Mouse (Mus musculus): Measurements from ENCODE around the gene Zfp322a. TPM values are rescaled to one million over a fixed set of nuclear protein-coding genes. Genes with fewer than 3 reads are reported as not detected.
A peak's percentile ranks its signal among the peaks of the same experiment; 100 is the strongest.

Gene Zfp322a
- polyA plus RNA-seq, 1 experiment from 2014 or later: 43.4 TPM

DNA sequence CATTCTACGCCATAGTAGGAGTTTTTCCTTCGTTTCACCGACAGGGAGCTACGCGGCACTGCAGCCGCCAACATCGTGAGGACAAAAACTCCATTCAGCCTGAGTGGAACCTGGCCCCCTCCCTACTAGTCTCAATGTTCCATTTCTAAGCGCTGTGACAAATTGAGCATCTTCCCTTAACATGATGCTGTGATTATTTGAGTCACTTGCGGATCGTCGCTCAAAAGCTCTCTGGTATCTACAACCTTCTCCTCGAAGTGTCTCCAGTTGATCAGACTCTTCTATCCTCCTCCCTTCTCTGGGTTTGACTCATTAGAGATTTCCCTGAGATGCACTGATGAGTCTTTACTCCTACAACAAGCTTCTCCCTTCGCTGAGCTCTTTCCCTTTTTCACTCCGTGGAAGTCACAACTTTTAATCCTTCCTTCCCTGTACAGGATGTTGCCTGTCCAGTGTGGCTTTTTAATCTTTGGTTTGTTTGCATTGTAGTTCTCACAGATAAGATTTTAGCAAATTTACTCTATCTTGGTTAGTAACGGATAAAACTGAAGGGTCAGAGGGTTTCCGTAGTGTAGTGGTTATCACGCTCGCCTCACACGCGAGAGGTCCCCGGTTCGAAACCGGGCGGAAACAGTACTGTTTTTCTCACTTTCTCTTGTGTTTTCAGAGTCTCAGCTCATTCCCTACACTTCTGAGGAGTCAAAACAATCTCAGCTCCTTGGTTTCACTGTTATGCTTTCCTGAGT, 61.8 kb downstream of the Zfp322a start:
- peaks cover 15% of the 10 kb centered on the region for H3K27me3 ChIP-seq (ENCODE audit: control insufficient read depth, insufficient read depth, low read length)
- H3K27ac ChIP-seq (ENCODE audit: low read depth, low read length): no peak overlapping the region
- 0 out of 2 replicates have a peak, but pooled peaks cover 2% of the 10 kb centered on the region for H3K4me1 ChIP-seq (ENCODE audit: control insufficient read depth, insufficient read depth, low read length)
- H3K36me3 ChIP-seq (ENCODE audit: control insufficient read depth, insufficient read depth, low read length): no peaks in the 10 kb centered on the region
- peak overlapping the region; percentile 42 for H3K4me3 ChIP-seq (ENCODE audit: low read depth, low read length)
- H3K9ac ChIP-seq (ENCODE audit: low read depth, low read length): peak overlapping the region; percentile 58; the same call in 1 of the 2 replicates
- under 1% methylated on average over 24 of the region's 24 CpGs for WGBS (ENCODE audit: insufficient replicate concordance)
- H3K9me3 ChIP-seq (replicated peaks; ENCODE audit: control insufficient read depth, low read length): no peaks in the 10 kb centered on the region
- peak overlapping the region; percentile 89 for H3K4me2 ChIP-seq
- 0 out of 2 replicates have a peak, but pooled peaks have one; percentile 27 for ATAC-seq (replicated peaks; ENCODE audit: insufficient number of reproducible peaks, low FRiP score, low TSS enrichment)

DNA sequence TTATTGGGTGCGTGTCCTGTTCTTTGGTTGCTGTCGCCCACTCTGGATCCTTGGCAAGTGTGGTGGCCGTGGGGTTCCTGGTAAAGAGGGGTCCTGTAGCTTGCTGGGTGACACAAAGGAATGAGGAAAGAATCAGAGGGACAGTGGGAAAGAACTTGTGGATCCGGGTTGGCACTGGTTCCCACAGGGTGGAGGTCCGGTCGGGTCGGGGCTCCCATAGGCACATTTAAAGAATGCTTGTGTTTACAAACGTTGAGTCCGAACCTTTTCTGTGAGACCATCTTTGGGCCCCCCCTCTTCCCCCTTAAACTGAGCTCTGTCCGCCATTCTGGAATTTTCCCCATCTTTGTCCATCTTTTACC, 62.3 kb downstream of the Zfp322a start:
- no peaks in the 10 kb centered on the region for H3K9me3 ChIP-seq (replicated peaks; ENCODE audit: control insufficient read depth, low read length)
- WGBS (ENCODE audit: insufficient replicate concordance): 11% methylated on average over 10 of the region's 10 CpGs

More for the DNA sequence above, 62.3 kb downstream of the Zfp322a start:
- 0 out of 2 replicates have a peak, but pooled peaks cover 2% of the 10 kb centered on the region for H3K4me1 ChIP-seq (ENCODE audit: control insufficient read depth, insufficient read depth, low read length)
- no peaks in the 10 kb centered on the region for H3K36me3 ChIP-seq (ENCODE audit: control insufficient read depth, insufficient read depth, low read length)
- H3K9ac ChIP-seq (ENCODE audit: low read depth, low read length): no peak overlapping the region
- peaks cover 15% of the 10 kb centered on the region for H3K27me3 ChIP-seq (ENCODE audit: control insufficient read depth, insufficient read depth, low read length)
- no peak overlapping the region for H3K27ac ChIP-seq (ENCODE audit: low read depth, low read length)
- peak overlapping the region; percentile 42 for H3K4me3 ChIP-seq (ENCODE audit: low read depth, low read length)
- peak overlapping the region; percentile 89 for H3K4me2 ChIP-seq
- no peak for ATAC-seq (replicated peaks; ENCODE audit: insufficient number of reproducible peaks, low FRiP score, low TSS enrichment)

Other genes with a start within 250 kb of the Zfp322a start
- gene Vmn1r218, start 236.1 kb downstream of the Zfp322a start, polyA plus RNA-seq (2014; fragmentation: Nextera tagmentation; extraction: Ambion mirVana): not detected in 2 replicates
- gene Vmn1r219, start 209.9 kb downstream of the Zfp322a start, polyA plus RNA-seq (2014; fragmentation: Nextera tagmentation; extraction: Ambion mirVana): not detected in 2 replicates
- gene Vmn1r220, start 181.2 kb downstream of the Zfp322a start, polyA plus RNA-seq (2014; fragmentation: Nextera tagmentation; extraction: Ambion mirVana): not detected in 2 replicates
- gene Vmn1r221, start 155.1 kb downstream of the Zfp322a start, polyA plus RNA-seq (2014; fragmentation: Nextera tagmentation; extraction: Ambion mirVana): not detected in 2 replicates
- not detected in 2 replicates for gene Vmn1r222, start 133.3 kb downstream of the Zfp322a start, polyA plus RNA-seq (2014; fragmentation: Nextera tagmentation; extraction: Ambion mirVana)
- gene Vmn1r223, start 122.1 kb downstream of the Zfp322a start, polyA plus RNA-seq (2014; fragmentation: Nextera tagmentation; extraction: Ambion mirVana): not detected in 2 replicates
- gene Abt1, start 54.7 kb upstream of the Zfp322a start, polyA plus RNA-seq (2014; fragmentation: Nextera tagmentation; extraction: Ambion mirVana): 8.9 and 9.8 TPM in 2 replicates
- gene Btn1a1, start 96.7 kb upstream of the Zfp322a start, polyA plus RNA-seq (2014; fragmentation: Nextera tagmentation; extraction: Ambion mirVana): 0.97 and 1.7 TPM in 2 replicates
- 0.59 and 0.80 TPM in 2 replicates for gene Btn2a2, start 119.6 kb upstream of the Zfp322a start, polyA plus RNA-seq (2014; fragmentation: Nextera tagmentation; extraction: Ambion mirVana)
- 2.1 and 3.4 TPM in 2 replicates for gene Hist1h4h, start 161.8 kb upstream of the Zfp322a start, polyA plus RNA-seq (2014; fragmentation: Nextera tagmentation; extraction: Ambion mirVana)
- 1.4 and 2.3 TPM in 2 replicates for gene Hist1h2af, start 164.7 kb upstream of the Zfp322a start, polyA plus RNA-seq (2014; fragmentation: Nextera tagmentation; extraction: Ambion mirVana)
- gene Hist1h3g, start 166.2 kb upstream of the Zfp322a start, polyA plus RNA-seq (2014; fragmentation: Nextera tagmentation; extraction: Ambion mirVana): 2.8 and 3.1 TPM in 2 replicates
- 0.43 and 0.66 TPM in 2 replicates for gene Hist1h2bh, start 174.2 kb upstream of the Zfp322a start, polyA plus RNA-seq (2014; fragmentation: Nextera tagmentation; extraction: Ambion mirVana)
- gene Hist1h3f, start 174.8 kb upstream of the Zfp322a start, polyA plus RNA-seq (2014; fragmentation: Nextera tagmentation; extraction: Ambion mirVana): 0.19 TPM in 1 of 2 replicates, not detected in the other
- gene Hist1h4f, start 182.4 kb upstream of the Zfp322a start, polyA plus RNA-seq (2014; fragmentation: Nextera tagmentation; extraction: Ambion mirVana): not detected in 2 replicates
- gene Hist1h1d, start 184.1 kb upstream of the Zfp322a start, polyA plus RNA-seq (2014; fragmentation: Nextera tagmentation; extraction: Ambion mirVana): 0.15 and 0.27 TPM in 2 replicates
- 2.6 and 3.0 TPM in 2 replicates for gene Hist1h3e, start 193.2 kb upstream of the Zfp322a start, polyA plus RNA-seq (2014; fragmentation: Nextera tagmentation; extraction: Ambion mirVana)
- 27.6 and 34.5 TPM in 2 replicates for gene Hist1h2ae, start 202.0 kb upstream of the Zfp322a start, polyA plus RNA-seq (2014; fragmentation: Nextera tagmentation; extraction: Ambion mirVana)
- 2.3 and 6.5 TPM in 2 replicates for gene Hist1h2bg, start 202.2 kb upstream of the Zfp322a start, polyA plus RNA-seq (2014; fragmentation: Nextera tagmentation; extraction: Ambion mirVana)
- 1.3 and 2.6 TPM in 2 replicates for gene Hist1h2bf, start 205.0 kb upstream of the Zfp322a start, polyA plus RNA-seq (2014; fragmentation: Nextera tagmentation; extraction: Ambion mirVana)
- gene Hist1h2ad, start 205.2 kb upstream of the Zfp322a start, polyA plus RNA-seq (2014; fragmentation: Nextera tagmentation; extraction: Ambion mirVana): 0.44 and 1.3 TPM in 2 replicates
- gene Hist1h3d, start 206.6 kb upstream of the Zfp322a start, polyA plus RNA-seq (2014; fragmentation: Nextera tagmentation; extraction: Ambion mirVana): 2.9 and 4.6 TPM in 2 replicates
- gene Hist1h4d, start 212.4 kb upstream of the Zfp322a start, polyA plus RNA-seq (2014; fragmentation: Nextera tagmentation; extraction: Ambion mirVana): 42.3 and 51.7 TPM in 2 replicates